Mouse (Mus musculus) heart, postnatal 25 days (tissue): ENCODE results near the gene Ccdc188. TPM values are rescaled to one million over a fixed set of nuclear protein-coding genes. Genes with fewer than 3 reads are reported as not detected.
A peak's percentile ranks its signal among the peaks of the same experiment; 100 is the strongest.

ENCODE experiments used
- DNase-seq: peaks from one replicate; pipeline ENCODE4 v3.0.0; 2022; ENCODE audit warnings: low spot score
- intact Hi-C: fragments of 180-260 bp; cut with DNase I; formaldehyde crosslinking; loops from one replicate; pipeline ENCODE4 v1.15.1; 2025
- total RNA-seq, 2 experiments: library from RNA; stranded (reverse); gene quantifications; 2 replicates each; pipeline ENCODE4 v1.2.3; 2021

The Ccdc188 gene
- total RNA-seq, 2 experiments from 2014 or later = not detected

GRCm38 (mm10) chr16:18231047-18231446, 13.4 kb downstream of the Ccdc188 start:
- intact Hi-C loops = loop anchor here (10.0 kb wide), 1 partner anchor 306 kb away; the partner anchor contains the start of gene Slc25a1
- no peak for DNase-seq

GRCm38 (mm10) chr16:18231451-18231850, 13.8 kb downstream of the Ccdc188 start:
- intact Hi-C loops = loop anchor here (10.0 kb wide), 1 partner anchor 307 kb away; the partner anchor contains the start of gene Slc25a1
- DNase-seq = no peak

GRCm38 (mm10) chr16:18233451-18233850, 15.8 kb downstream of the Ccdc188 start:
- DNase-seq = no peak
- intact Hi-C loops = loop anchor here (10.0 kb wide), 1 partner anchor 309 kb away; the partner anchor contains the start of gene Slc25a1

DNA sequence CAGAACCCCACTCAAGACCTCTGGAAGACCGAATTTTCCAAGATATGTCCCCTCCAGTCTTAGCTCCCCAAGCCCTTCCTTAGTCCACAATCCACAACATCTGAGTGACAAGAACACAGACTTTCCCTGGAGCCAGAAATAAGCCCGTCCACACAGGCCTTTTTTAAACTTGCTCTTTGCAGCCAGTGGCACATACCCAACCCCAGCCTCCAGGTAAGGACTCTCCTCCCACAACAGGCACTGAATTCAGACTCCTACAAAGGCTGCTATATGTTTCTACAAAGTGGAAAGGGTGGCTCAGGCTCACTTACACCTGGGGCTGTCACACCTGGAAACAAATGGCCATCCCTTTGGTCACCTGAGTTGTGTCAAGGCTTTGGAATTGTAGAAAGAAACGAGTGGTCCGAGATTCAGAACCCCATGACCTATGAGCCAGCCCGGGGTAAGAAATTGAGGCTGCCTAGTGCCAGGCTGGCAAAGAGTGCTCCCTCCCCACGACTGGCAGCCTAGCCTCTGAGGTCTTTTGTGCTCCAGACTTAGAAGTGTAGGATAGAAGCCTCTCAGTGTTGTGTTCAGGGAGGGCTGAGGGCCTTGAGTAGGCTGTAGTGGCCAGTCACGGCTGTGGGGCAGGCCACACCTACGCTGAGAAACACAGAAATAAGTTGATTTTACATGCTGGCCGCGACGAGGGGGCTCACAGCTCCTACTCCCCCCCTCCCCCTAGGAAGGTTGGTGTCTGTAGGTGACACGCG, 16.4 kb downstream of the Ccdc188 start:
- no peak for DNase-seq
- intact Hi-C loops = loop anchor here (10.0 kb wide), 1 partner anchor 309 kb away; the partner anchor contains the start of gene Slc25a1

- DNase-seq = peak; percentile 73
- intact Hi-C loops = loop anchor here (10.0 kb wide), 1 partner anchor 310 kb away; the partner anchor contains the start of gene Slc25a1
Measured at GRCm38 (mm10) chr16:18234671-18235388, 17.2 kb downstream of the Ccdc188 start, which contains the start of gene Zdhhc8. Zdhhc8 (minus strand) TSS chr16:18235136.

GRCm38 (mm10) chr16:18235389-18236065, 17.8 kb downstream of the Ccdc188 start:
- peak; percentile 59 for DNase-seq
- intact Hi-C loops = loop anchor here (10.0 kb wide), 1 partner anchor 311 kb away; the partner anchor contains the start of gene Slc25a1

DNA sequence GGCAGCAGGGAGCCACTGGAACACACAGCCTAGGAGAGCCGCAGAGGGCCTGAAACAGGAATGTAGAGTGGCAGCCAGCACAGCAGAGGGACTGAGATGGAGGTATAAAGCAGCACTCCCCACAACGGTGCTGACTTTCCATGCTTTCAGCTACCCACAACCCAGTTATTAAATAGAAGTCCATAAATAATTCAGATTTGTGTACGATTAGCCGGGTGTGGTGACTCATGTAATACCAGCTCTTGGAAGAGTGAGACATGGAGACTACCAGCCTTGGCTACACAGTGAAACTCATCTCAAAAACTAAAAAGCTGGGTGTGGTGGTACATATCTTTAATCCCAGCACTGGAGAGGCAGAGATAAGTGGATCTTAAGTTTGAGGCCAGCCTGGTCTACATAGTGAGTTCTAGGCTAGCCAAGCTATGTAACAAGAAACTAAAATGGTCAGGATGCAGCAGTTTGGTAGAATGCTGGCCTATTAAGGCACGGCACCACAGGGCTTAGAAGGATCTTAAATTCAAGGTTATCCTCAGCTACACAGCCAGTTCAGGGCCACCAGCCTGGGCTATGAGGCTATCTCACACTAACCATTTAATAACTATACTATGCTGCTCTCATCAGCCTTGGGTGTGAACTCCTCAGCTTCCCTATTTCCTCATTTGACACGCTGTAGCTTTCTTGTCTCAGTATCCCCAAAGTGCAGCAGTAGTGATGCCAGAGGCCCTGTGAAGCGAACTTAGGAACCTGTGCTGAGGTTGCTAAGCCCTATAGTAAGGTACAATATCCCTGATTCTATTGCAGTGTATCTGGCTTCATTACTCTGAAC, 19.2 kb downstream of the Ccdc188 start:
- no peak for DNase-seq
- intact Hi-C loops = loop anchor here (10.0 kb wide), 1 partner anchor 312 kb away; the partner anchor contains the start of gene Slc25a1

GRCm38 (mm10) chr16:18241581-18241980, 23.9 kb downstream of the Ccdc188 start:
- intact Hi-C loops = no loop called here
- no peak for DNase-seq

- intact Hi-C loops = no loop called here
- no peak for DNase-seq
Measured at GRCm38 (mm10) chr16:18247521-18248399, 30.1 kb downstream of the Ccdc188 start.

DNA sequence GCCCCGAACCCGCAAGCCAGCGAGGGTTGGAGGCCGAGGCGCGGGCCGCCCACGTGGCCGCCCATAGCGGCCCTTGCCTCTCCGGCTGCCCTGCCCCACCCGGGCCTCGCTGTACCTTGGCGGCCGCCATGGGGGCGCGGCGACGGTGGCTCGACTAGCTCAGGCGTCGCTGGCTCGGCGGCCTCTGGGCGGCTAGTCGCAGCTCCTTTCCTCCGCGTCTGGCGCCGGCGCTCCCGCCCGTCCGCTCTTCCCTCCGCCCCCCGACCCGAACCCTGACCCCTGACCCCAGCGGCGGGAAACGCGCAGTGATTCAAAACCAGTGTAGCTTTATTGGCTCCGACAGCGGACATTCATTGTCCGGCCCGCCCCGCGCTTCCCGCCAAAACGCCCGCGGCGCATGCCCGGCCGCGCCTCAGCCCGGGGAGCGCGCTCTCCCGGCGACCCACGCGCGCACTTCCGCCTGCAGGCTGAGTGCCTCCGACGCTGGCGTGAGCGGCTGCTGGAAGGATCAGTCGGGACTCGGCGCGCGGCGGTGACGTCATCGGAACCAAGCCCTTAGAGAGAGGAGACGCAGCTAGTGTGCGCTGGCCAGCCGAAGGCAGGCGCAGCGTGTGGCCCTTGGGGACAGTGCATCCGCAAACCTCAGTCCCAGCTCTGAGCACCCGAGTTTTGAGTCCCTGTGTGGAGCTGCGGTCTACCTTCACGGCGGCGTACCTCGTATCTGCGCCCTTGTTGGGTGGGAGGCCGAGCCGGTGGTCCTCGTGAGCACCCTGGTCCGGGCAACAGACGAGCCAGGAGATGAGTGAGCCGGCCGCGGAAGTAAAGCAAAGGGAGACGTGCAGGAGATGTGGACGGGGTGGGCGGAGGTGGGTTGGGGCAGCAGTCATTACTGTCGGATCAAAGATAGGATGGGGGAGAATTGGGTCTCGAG, 31.0 kb downstream of the Ccdc188 start, which contains the start of the genes Trmt2a and Ranbp1:
Gene Trmt2a, plus strand, starts transcription at position 247 of the 931 bp plus-strand sequence.
Gene Ranbp1, minus strand, starts transcription at position 300 of the 931 bp plus-strand sequence.
- peak; percentile 97 for DNase-seq
- intact Hi-C loops = no loop called here

DNA sequence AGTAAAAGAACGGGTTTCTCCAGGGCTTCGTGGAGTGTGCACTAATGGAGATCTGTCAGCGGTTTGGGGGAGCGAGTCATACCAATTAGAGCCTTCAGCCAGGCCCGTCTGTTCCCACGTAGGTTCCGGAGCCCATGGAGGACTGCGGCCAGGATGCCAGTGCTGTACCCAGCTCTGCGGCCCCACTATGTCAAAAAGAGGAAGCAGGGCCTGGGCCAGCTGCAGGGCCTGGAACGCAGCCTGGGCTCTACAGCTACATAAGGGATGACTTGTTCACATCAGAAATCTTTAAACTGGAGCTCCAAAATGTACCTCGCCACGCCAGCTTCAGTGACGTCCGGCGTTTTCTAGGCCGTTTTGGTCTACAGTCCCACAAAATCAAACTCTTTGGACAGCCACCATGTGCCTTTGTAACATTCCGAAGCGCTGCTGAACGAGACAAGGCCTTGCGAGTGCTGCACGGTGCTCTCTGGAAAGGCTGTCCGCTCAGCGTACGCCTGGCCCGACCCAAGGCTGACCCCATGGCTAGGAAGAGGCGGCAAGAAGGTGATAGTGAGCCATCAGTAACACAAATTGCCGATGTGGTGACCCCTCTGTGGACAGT, 31.8 kb downstream of the Ccdc188 start:
- intact Hi-C loops = no loop called here
- no peak for DNase-seq

DNA sequence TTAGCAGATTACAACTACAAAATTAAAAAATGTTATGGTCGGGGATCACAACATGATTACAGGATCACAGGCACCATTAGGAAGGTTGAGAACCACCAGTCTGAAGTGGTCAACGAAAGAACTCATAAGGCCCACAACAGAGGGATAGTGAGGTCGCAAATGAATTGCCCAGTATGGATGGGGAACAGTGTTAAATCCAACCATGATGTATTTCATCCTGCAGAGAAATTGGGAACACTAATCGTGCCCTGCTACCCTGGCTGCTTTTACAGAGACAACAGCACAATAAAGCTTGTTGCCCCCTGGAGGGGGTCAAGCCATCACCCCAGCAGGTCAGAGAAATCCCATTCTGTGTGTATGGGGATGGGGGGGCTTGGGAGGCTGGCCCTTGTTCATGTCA, 32.6 kb downstream of the Ccdc188 start:
- intact Hi-C loops = loop anchor here (5.0 kb wide), 1 partner anchor 37 kb away; the partner anchor contains the start of gene Dgcr8
- no peak for DNase-seq

- no peak for DNase-seq
- intact Hi-C loops = loop anchor here (5.0 kb wide), 1 partner anchor 36 kb away; the partner anchor contains the start of gene Dgcr8
Measured at GRCm38 (mm10) chr16:18250828-18251790, 33.4 kb downstream of the Ccdc188 start.

- intact Hi-C loops = loop anchor here (5.0 kb wide), 1 partner anchor 35 kb away; the partner anchor contains the start of gene Dgcr8
- DNase-seq = no peak
Measured at GRCm38 (mm10) chr16:18252736-18253135, 35.1 kb downstream of the Ccdc188 start.

- no peak for DNase-seq
- intact Hi-C loops = loop anchor here (5.0 kb wide), 1 partner anchor 33 kb away; the partner anchor contains the start of gene Dgcr8
Measured at GRCm38 (mm10) chr16:18253866-18254265, 36.2 kb downstream of the Ccdc188 start.
